Mouse (Mus musculus): Measurements from ENCODE around the gene Nkpd1. TPM values are rescaled to one million over a fixed set of nuclear protein-coding genes. Genes with fewer than 3 reads are reported as not detected.
A peak's percentile ranks its signal among the peaks of the same experiment; 100 is the strongest.

Gene Nkpd1
- polyA plus RNA-seq, 1 experiment from 2014 or later = 0.75 TPM

- H3K27me3 ChIP-seq = no peaks in the 10 kb centered on the region
- H3K36me3 ChIP-seq = peaks cover 48% of the 10 kb centered on the region
These were observed 14.6 kb downstream of the Nkpd1 start for GRCm38 (mm10) chr7:19532240-19532639.

GRCm38 (mm10) chr7:19534676-19535075, 17.0 kb downstream of the Nkpd1 start:
- H3K9me3 ChIP-seq = no peaks in the 10 kb centered on the region
- no peaks in the 10 kb centered on the region for H3K27me3 ChIP-seq
- H3K36me3 ChIP-seq = peaks cover 46% of the 10 kb centered on the region
- H3K27ac ChIP-seq (replicated peaks) = no peak overlapping the region
- no peak overlapping the region for H3K4me3 ChIP-seq
- 0 out of 2 replicates have a peak, but pooled peaks have one; percentile 17 for ATAC-seq (replicated peaks)
- WGBS = 94% methylated on average over 10 of the region's 10 CpGs
- H3K9ac ChIP-seq (replicated peaks) = no peak overlapping the region
- no peak overlapping the region for H3K4me2 ChIP-seq (replicated peaks)
- H3K4me1 ChIP-seq = no peaks in the 10 kb centered on the region

More at GRCm38 (mm10) chr7:19532240-19532639, 14.6 kb downstream of the Nkpd1 start:
- WGBS = 85% methylated on average over 14 of the region's 14 CpGs
- no peak overlapping the region for H3K9ac ChIP-seq (replicated peaks)
- H3K4me2 ChIP-seq (replicated peaks) = no peak overlapping the region
- no peak overlapping the region for H3K27ac ChIP-seq (replicated peaks)
- H3K4me1 ChIP-seq = no peaks in the 10 kb centered on the region
- H3K4me3 ChIP-seq = no peak overlapping the region
- no peak for ATAC-seq (replicated peaks)
- no peaks in the 10 kb centered on the region for H3K9me3 ChIP-seq

- Histone ChIP-seq H3K4me3 (no peak overlapping the region), H3K4me1 (peaks cover 27% of the 10 kb centered on the region), H3K27me3 (no peaks in the 10 kb centered on the region), H3K9me3 (no peaks in the 10 kb centered on the region), H3K4me2 (replicated peaks) (no peak overlapping the region), H3K9ac (replicated peaks) (no peak overlapping the region), H3K36me3 (no peaks in the 10 kb centered on the region), H3K27ac (replicated peaks) (peak overlapping the region; percentile 75)
- no peak for ATAC-seq (replicated peaks)
- WGBS = 84% methylated on average over 2 of the region's 2 CpGs
These were observed 23.3 kb downstream of the Nkpd1 start for GRCm38 (mm10) chr7:19540771-19541566.

GRCm38 (mm10) chr7:19541681-19542154, 24.1 kb downstream of the Nkpd1 start:
- no peaks in the 10 kb centered on the region for H3K36me3 ChIP-seq
- H3K27me3 ChIP-seq = no peaks in the 10 kb centered on the region
- WGBS = 58% methylated on average over 7 of the region's 7 CpGs
- peak; percentile 54 for ATAC-seq (replicated peaks)
- H3K27ac ChIP-seq (replicated peaks) = peak overlapping the region; percentile 75
- H3K4me1 ChIP-seq = peaks cover 34% of the 10 kb centered on the region
- no peak overlapping the region for H3K4me2 ChIP-seq (replicated peaks)
- H3K4me3 ChIP-seq = no peak overlapping the region
- no peaks in the 10 kb centered on the region for H3K9me3 ChIP-seq
- H3K9ac ChIP-seq (replicated peaks) = no peak overlapping the region

GRCm38 (mm10) chr7:19542155-19542691, 24.6 kb downstream of the Nkpd1 start:
- no peaks in the 10 kb centered on the region for H3K27me3 ChIP-seq
- ATAC-seq (replicated peaks) = peak; percentile 86
- no peaks in the 10 kb centered on the region for H3K36me3 ChIP-seq
- 47% methylated on average over 8 of the region's 8 CpGs for whole genome bisulfite sequencing
- no peak overlapping the region for H3K4me2 ChIP-seq (replicated peaks)
- peak overlapping the region; percentile 75 for H3K27ac ChIP-seq (replicated peaks)
- H3K4me1 ChIP-seq = peaks cover 35% of the 10 kb centered on the region
- H3K4me3 ChIP-seq = no peak overlapping the region
- H3K9ac ChIP-seq (replicated peaks) = no peak overlapping the region
- no peaks in the 10 kb centered on the region for H3K9me3 ChIP-seq

GRCm38 (mm10) chr7:19543584-19543983, 25.9 kb downstream of the Nkpd1 start:
- WGBS = 56% methylated on average over 6 of the region's 6 CpGs
- H3K4me3 ChIP-seq = no peak overlapping the region
- H3K27ac ChIP-seq (replicated peaks) = no peak overlapping the region

GRCm38 (mm10) chr7:19546007-19546406, 28.4 kb downstream of the Nkpd1 start:
- Histone ChIP-seq H3K36me3 (no peaks in the 10 kb centered on the region), H3K4me3 (no peak overlapping the region), H3K4me1 (peaks cover 33% of the 10 kb centered on the region), H3K9me3 (no peaks in the 10 kb centered on the region), H3K4me2 (replicated peaks) (no peak overlapping the region), H3K27me3 (no peaks in the 10 kb centered on the region), H3K27ac (replicated peaks) (no peak overlapping the region), H3K9ac (replicated peaks) (no peak overlapping the region)
- ATAC-seq (replicated peaks) = no peak
- WGBS = 66% methylated on average over 3 of the region's 3 CpGs

More at GRCm38 (mm10) chr7:19543584-19543983, 25.9 kb downstream of the Nkpd1 start:
- peaks cover 35% of the 10 kb centered on the region for H3K4me1 ChIP-seq
- H3K27me3 ChIP-seq = no peaks in the 10 kb centered on the region
- no peaks in the 10 kb centered on the region for H3K9me3 ChIP-seq
- no peak for ATAC-seq (replicated peaks)
- no peak overlapping the region for H3K9ac ChIP-seq (replicated peaks)
- no peaks in the 10 kb centered on the region for H3K36me3 ChIP-seq
- no peak overlapping the region for H3K4me2 ChIP-seq (replicated peaks)

- no peak for ATAC-seq (replicated peaks)
- WGBS = 60% methylated on average over 2 of the region's 2 CpGs
These were observed 29.8 kb downstream of the Nkpd1 start for GRCm38 (mm10) chr7:19547344-19547969.

GRCm38 (mm10) chr7:19549394-19549793, 31.8 kb downstream of the Nkpd1 start:
- Histone ChIP-seq H3K4me3 (no peak overlapping the region), H3K9me3 (no peaks in the 10 kb centered on the region), H3K4me1 (peaks cover 12% of the 10 kb centered on the region; the same call in 1 of the 2 replicates), H3K9ac (replicated peaks) (no peak overlapping the region), H3K36me3 (peaks cover 3% of the 10 kb centered on the region; the same call in 1 of the 2 replicates), H3K27me3 (no peaks in the 10 kb centered on the region), H3K27ac (replicated peaks) (no peak overlapping the region), H3K4me2 (replicated peaks) (no peak overlapping the region)
- 92% methylated on average over 10 of the region's 10 CpGs for WGBS
- no peak for ATAC-seq (replicated peaks)

More at GRCm38 (mm10) chr7:19547344-19547969, 29.8 kb downstream of the Nkpd1 start:
- no peak overlapping the region for H3K9ac ChIP-seq (replicated peaks)
- no peaks in the 10 kb centered on the region for H3K27me3 ChIP-seq
- no peaks in the 10 kb centered on the region for H3K9me3 ChIP-seq
- peaks cover 19% of the 10 kb centered on the region for H3K4me1 ChIP-seq
- no peak overlapping the region for H3K4me2 ChIP-seq (replicated peaks)
- peaks cover under 1% of the 10 kb centered on the region; the same call in 1 of the 2 replicates for H3K36me3 ChIP-seq
- H3K4me3 ChIP-seq = no peak overlapping the region
- no peak overlapping the region for H3K27ac ChIP-seq (replicated peaks)

GRCm38 (mm10) chr7:19551634-19552033, 34.0 kb downstream of the Nkpd1 start:
- 92% methylated on average over 5 of the region's 5 CpGs for WGBS
- ATAC-seq (replicated peaks) = no peak
- H3K27me3 ChIP-seq = no peaks in the 10 kb centered on the region

GRCm38 (mm10) chr7:19552443-19552842, 34.8 kb downstream of the Nkpd1 start:
- Histone ChIP-seq H3K4me3 (no peak overlapping the region), H3K9me3 (no peaks in the 10 kb centered on the region), H3K36me3 (peaks cover 5% of the 10 kb centered on the region; the same call in 1 of the 2 replicates), H3K27me3 (no peaks in the 10 kb centered on the region), H3K4me1 (0 out of 2 replicates have a peak, but pooled peaks cover 5% of the 10 kb centered on the region), H3K4me2 (replicated peaks) (no peak overlapping the region), H3K9ac (replicated peaks) (no peak overlapping the region), H3K27ac (replicated peaks) (no peak overlapping the region)
- WGBS = 94% methylated on average over 2 of the region's 2 CpGs
- ATAC-seq (replicated peaks) = no peak

More at GRCm38 (mm10) chr7:19551634-19552033, 34.0 kb downstream of the Nkpd1 start:
- no peak overlapping the region for H3K27ac ChIP-seq (replicated peaks)
- no peaks in the 10 kb centered on the region for H3K9me3 ChIP-seq
- H3K4me1 ChIP-seq = 0 out of 2 replicates have a peak, but pooled peaks cover 2% of the 10 kb centered on the region
- peaks cover 5% of the 10 kb centered on the region; the same call in 1 of the 2 replicates for H3K36me3 ChIP-seq
- no peak overlapping the region for H3K4me3 ChIP-seq
- H3K9ac ChIP-seq (replicated peaks) = no peak overlapping the region
- H3K4me2 ChIP-seq (replicated peaks) = no peak overlapping the region

- 88% methylated on average over 1 of the region's 1 CpGs for WGBS
- no peak overlapping the region for H3K27ac ChIP-seq (replicated peaks)
- no peak for ATAC-seq (replicated peaks)
- no peaks in the 10 kb centered on the region for H3K27me3 ChIP-seq
- H3K36me3 ChIP-seq = peaks cover 5% of the 10 kb centered on the region; the same call in 1 of the 2 replicates
- no peak overlapping the region for H3K4me3 ChIP-seq
- no peak overlapping the region for H3K9ac ChIP-seq (replicated peaks)
- H3K9me3 ChIP-seq = no peaks in the 10 kb centered on the region
- peaks cover 22% of the 10 kb centered on the region for H3K4me1 ChIP-seq
- H3K4me2 ChIP-seq (replicated peaks) = no peak overlapping the region
These were observed 36.5 kb downstream of the Nkpd1 start for GRCm38 (mm10) chr7:19554168-19554567.
